Mouse (Mus musculus) liver, postnatal 0 days (tissue): ENCODE results near the gene Mug2.
"Not testable (repeated sequence)": the region's sequence is repeated elsewhere in the genome, so short reads cannot be mapped to it uniquely, and the experiment has no call there.

Experiments used
- CTCF ChIP-seq: sonication (generic); IDR thresholded peaks from 2 replicates; pipeline ENCODE4 v1.5.1; 2016; ENCODE audit warnings: antibody characterized with exemption, low read depth
- EP300 ChIP-seq: IDR thresholded peaks from 2 replicates; pipeline ENCODE4 v1.6.1; 2016; ENCODE audit warnings: antibody characterized with exemption, low read depth, mild to moderate bottlenecking

DNA sequence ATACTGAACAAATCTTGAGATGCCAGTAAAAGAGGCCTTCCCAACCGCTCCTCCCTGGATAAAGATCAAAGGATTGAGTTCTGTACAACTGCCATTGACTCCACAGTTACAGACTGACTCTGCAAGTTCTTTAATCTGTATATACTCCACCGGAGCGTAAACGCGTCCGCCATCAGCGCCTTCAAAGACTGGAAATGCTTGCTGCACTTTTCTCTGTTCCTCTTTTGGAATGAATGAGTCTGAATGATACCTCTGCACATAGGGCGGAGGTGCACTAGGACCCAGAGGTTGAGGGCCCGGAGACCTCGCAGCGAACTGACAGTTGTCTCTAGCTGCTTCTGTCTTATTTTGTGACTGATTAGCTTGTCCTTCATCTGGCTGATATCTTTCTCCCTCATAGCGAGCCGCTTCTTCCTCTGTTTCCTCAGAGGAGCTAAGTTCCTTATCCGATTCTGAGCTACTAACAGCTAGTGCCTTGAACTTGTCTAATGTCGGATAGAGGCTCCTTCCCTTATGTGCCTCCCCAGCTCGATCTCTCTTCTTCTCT lies 48.7 kb upstream of the Mug2 start:
- TF ChIP-seq CTCF, EP300: not testable (repeated sequence)
